Mouse (Mus musculus) retina, adult 2 months (tissue): ENCODE measurements around the gene Ncoa3.
"Not testable (repeated sequence)": the region's sequence is repeated elsewhere in the genome, so short reads cannot be mapped to it uniquely, and the experiment has no call there.

Experiments used
- DNase-seq: peaks from one replicate; pipeline ENCODE4 v3.0.0-alpha.2; 2012; ENCODE audit warnings: low read depth, low spot score

The Ncoa3 gene

DNA sequence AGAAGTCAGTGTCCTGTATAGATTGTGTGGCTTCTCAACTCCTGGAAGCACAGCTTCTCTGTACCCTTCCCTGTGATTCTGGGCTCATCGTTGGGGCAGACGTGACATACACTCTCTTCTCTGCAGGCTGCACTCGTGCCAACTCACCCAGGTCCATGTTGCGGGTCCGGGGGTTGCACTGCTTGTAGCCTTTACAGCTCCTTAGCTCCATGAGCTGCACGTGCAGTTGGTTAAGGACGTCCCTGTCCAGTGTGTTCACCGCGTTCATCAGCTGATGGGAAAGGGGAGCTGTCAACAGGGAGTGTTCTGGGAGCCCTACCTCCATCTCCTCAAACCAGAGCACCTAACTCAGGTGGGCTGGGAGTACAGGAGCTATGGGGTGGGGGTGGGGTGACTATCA is 84.9 kb downstream of the Ncoa3 start:
- DNase-seq = no peak

- DNase-seq = no peak
Observed at GRCm38 (mm10) chr2:166079231-166079630, 86.8 kb downstream of the Ncoa3 start.

DNA sequence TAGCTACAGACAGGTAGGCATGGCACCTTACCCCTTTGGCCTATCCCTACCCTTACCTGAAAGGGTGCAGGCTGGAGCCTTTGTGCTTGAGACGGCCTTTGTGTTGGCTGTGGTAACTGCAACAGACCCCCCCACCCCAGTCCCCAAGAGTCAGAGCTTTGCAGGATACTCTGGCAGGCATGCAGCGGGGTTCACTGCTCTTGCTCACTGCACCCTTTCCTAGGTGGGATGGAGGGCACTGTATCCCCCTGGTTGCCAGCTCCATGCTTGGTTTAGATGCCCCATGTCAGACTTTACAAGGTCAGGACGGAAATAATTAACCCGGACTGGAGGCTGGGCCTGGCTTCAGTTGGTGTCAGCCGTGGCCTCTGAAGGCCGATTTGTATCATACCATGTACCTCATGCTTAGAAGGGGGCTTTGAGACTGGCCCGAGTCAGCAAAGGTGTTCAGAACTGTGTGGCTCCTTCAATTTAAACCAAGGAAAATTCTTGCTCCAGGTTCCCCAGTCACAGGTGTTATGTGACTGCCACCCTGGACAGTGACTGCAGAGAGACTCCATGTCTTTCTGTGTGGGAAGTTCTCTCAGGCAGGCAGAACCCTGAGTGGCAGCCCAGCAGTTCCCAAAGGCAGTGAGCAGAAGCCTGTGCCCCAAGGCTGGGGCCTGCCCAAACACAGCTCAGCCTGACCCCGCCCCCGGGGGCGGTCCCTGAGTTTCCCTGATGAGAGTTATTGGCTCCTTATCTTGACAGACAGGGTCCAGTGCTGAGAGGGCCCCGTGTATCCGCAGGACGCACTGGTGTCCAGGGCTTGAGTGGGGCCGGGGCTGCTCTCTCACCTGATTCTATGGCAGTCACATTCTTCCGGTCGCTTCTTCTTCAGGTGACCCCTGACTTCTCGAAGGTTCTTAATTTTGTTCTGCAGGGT is 87.8 kb downstream of the Ncoa3 start:
- no peak for DNase-seq

GRCm38 (mm10) chr2:166080967-166081750 is 88.7 kb downstream of the Ncoa3 start:
- no peak for DNase-seq

- peak; percentile 45 for DNase-seq
Observed at GRCm38 (mm10) chr2:166082193-166082592, 89.8 kb downstream of the Ncoa3 start.

DNA sequence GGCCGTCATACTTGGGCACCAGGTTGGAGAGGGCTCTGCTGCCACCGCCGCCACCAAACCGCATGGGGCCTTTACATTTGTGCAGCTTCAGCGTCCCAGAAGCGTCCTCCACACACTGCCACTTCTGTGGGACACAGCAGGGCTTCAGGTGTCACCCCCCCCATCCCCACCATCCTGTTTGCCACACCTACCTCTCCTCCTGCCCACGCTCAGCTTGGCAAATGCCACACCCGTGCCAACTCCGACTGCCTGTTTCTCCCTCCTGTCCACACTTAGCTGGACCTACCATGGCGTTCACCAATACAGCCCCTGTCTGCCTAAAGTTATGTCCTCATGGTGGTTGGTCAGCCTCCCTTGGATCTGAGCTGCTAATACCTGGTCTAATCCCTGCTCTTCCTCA is 90.2 kb downstream of the Ncoa3 start:
- no peak for DNase-seq

GRCm38 (mm10) chr2:166083542-166084031 is 91.2 kb downstream of the Ncoa3 start:
- no peak for DNase-seq

GRCm38 (mm10) chr2:166084111-166084510 is 91.7 kb downstream of the Ncoa3 start:
- DNase-seq = no peak

DNA sequence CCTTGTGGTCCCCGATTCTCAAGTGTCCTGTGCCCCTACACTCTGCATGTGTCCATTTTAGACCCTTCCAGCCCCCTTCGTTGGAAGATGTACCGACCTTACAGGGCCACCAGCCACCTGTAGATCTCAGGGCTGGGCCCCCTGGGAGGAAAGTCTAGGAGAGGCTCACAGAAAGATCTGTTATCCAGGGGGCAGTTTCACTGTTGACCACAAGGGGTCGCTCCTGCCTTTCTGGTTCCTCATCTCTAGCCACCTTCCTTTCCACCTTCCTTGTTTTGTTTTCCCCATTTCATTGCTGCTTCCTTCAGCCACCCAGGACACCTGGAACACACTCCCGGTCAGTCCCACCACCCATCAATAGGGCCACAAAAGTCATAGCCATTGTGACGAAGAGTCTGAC is 92.5 kb downstream of the Ncoa3 start:
- DNase-seq = not testable (repeated sequence)

GRCm38 (mm10) chr2:166085780-166086179 is 93.3 kb downstream of the Ncoa3 start:
- DNase-seq = no peak

GRCm38 (mm10) chr2:166086457-166087233 is 94.2 kb downstream of the Ncoa3 start:
- no peak for DNase-seq

DNA sequence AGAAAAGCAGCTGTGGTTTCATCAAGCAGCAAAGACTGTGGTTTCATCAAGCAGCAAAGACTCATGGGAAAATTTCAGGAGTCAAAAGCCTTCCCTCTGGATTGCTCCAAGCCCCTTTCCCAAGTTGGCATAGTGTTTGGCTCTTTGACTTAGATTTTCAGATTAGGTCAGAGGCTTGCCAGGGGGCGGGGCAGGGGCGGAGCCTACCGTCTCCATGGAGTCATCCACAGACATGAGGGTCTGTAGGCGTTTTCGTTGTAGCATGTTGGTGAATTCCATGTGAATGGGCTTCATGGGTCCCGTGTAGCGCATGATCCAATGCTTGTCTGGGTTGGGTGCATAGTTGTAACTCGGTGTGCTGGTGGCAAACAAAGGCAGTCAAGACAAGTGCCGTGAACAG is 96.6 kb downstream of the Ncoa3 start:
- DNase-seq = no peak

DNA sequence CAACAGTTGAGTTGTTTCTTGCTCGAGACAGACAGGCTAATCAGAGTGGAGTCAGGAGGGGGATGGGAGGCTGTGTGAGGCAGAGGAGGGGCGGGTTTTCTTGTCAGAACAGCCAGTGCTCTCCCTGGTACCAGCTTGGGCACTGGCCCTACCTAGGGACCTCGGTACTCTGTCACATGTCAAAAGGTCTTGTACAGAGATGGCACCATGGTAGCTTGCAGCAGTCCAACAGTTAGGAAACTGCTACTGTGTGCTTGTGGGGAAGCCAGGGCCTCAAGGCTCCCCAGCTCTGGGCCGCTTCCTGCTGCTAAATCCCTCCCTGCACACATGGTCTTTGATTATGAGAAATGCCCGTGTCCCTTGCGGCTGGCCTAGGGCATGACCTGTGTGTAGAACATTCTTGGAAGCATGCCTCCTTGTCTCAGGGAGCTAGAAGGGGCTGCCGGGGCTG is 97.7 kb downstream of the Ncoa3 start:
- DNase-seq = no peak

GRCm38 (mm10) chr2:166091599-166091998 is 99.2 kb downstream of the Ncoa3 start:
- no peak for DNase-seq

DNA sequence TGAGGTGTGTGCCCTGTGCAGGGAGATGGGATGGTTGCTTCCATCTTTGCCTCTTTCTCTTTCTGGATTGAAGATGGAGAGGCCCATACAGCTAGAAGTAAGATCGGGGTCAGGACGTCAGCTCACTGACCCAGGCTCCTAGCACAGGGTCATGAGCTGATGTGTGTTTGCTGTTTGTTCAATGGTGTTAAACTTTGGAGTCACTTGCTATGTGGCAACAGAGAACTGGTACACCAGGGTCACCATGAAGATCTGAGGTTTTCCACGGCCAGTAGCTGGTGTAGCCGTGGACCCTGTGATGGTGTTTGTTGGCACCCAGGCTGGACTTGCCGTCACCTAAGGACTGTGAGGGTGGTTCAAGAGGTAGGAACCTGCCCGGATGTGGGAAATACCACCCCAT is 100.0 kb downstream of the Ncoa3 start:
- DNase-seq = no peak

- no peak for DNase-seq
Observed at GRCm38 (mm10) chr2:166096300-166096699, 103.9 kb downstream of the Ncoa3 start.

GRCm38 (mm10) chr2:166096834-166097233 is 104.4 kb downstream of the Ncoa3 start:
- no peak for DNase-seq

GRCm38 (mm10) chr2:166097443-166098291 is 105.2 kb downstream of the Ncoa3 start:
- peak; percentile 44 for DNase-seq

GRCm38 (mm10) chr2:166098292-166098933 is 106.0 kb downstream of the Ncoa3 start:
- DNase-seq = no peak
